Mouse (Mus musculus) T-helper 1 cell (primary cell): ENCODE results near the gene Gm16181.

ENCODE experiments used
- in situ Hi-C: fragments of 300-600 bp; cut with MboI, MseI; formaldehyde crosslinking; loops from one replicate; pipeline ENCODE4 v1.15.1; 2025; ENCODE audit warnings: high pct_unique_total_duplicates

Gene Gm16181

DNA sequence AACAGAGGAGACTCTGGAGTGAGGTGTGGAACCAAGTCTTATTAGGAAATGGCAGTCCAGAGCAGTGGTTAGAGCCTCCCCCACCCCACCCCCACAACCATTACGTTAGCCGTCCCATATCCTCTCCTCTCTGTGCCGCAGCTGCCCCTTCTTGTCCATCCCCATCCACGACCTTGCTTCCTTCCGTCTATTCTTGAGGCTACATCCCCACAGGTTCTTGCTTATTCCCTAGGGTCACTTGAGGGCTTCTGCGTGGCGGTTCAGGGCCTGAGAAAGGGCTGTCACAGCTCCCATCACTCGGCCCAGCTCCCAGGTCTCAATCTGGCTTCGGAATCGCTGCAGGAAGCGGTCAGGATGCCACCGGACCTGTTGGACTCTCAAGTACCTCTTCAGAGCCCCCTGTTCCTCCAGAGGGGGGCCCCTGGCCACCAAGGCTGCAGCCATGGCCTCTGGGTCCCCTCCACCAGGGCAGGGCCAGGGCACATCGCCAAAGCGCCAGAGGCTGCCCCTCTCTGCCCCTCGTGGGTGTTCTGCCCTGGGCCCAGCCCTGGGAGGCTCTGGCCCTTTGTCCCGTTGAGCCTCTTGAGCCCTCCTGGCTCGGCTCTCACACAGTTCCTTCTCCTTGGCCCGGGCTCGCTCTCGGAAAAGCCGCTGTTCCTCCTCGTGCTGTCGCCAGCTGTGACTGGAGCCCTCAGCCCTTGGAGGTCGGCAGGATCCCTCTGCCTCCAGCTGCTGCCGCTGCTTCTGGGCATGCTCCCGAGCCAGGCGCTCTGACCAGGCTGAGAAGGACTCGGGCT lies at the start of gene Gm16181:
Gene Gm16181 (plus strand): TSS at position 679 of the 797 bp plus-strand sequence.
- in situ Hi-C loops, result no loop called here

DNA sequence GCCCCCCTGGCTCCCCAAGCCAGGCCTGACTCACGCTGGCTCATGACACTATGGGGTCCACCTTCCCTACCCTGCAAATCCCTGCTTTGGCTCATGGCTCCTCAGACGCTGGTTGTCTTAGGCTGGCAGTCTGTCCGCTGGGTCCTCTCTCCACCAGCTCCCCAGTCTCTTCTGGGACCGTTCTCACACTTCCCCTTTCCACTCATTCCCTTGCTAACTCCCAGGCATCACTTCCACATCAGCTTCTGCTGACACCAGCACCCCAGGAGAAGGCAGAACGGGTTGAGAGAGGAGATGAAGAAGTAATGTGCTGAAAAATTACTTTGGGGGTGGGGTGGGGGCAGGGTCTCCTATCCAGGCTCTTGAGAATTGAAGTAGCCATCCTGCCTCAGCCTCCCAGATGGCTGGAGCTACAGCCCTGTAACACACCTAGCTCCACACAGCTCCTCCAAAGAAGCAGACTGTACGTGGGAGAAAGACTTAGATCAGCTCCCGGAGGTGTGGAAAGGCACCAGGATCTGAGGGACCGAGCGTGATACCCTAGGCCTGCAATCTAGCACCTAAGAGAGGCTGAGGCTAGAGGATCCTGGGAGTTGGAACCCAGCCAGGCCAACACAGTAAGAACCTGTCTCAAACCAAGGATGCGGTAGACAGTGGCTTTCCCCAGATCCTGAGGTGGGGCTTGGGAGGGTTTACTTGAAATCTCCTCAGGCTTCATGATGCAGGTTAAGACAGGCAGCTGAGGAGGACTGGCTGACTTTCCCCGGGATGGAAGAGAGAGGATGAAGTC lies 48.0 kb upstream of the Gm16181 start:
- in situ Hi-C loops, result loop anchor here (5.0 kb wide), 1 partner anchor 60 kb away; the partner anchor contains the start of gene Atp6v1g2

DNA sequence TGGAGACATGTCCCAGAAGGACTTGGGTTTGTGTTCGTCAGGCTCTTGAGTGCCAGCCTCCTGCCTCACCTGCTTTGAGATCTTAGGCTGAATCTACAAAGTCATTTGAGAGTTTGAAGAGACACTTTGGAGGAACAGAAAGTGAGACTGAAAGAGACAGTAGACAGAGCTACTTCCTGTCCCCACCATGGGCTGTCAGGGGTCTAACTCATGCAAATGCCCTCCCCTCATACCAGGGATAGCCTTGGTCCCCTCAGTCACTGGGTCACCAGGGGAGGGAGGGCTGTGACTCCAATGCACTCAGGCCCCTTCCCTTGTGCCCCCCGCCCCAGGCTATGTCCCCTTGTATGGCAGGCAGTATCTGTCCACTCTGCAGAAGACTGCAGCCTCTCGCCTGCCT lies 47.3 kb upstream of the Gm16181 start:
- in situ Hi-C loops, result loop anchor here (5.0 kb wide), 1 partner anchor 59 kb away; the partner anchor contains the start of gene Atp6v1g2

DNA sequence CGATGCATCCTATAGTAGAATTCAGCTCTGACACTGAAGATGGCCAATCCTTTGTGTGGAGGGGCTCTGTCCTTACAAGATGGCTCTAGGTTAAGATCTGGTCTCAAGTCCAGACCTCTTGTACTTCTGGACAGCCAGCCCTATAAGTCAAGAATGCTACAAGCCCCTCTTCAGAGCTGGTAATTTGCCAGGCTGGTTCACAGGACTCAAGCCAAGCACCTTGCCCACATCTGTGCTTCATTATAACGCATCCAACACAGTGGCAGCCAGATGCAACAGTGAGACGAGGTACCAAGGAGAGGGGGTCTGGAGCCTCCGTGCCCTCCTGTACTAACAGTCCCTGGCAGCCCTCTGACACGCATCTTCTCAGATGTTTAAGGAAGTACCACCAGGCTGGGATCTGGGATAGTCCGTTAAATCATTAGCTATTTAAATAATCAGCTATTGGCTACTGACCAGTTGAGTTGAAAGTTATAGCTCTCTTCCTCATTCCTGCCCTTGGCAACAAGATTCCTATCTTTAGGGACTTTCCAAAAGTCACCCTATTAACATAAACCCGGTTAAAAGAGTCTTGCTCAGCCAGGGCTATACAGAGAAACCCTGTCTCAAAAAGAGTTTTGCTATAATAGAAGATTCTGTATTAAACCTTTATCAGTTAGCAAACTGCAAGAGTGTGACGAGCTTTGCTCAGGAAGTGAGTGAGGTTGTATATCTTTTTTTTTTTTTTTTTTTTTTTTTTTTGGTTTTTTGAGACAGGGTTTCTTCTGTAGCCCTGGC lies 46.2 kb upstream of the Gm16181 start:
- in situ Hi-C loops, result loop anchor here (5.0 kb wide), 1 partner anchor 58 kb away; the partner anchor contains the start of gene Atp6v1g2

DNA sequence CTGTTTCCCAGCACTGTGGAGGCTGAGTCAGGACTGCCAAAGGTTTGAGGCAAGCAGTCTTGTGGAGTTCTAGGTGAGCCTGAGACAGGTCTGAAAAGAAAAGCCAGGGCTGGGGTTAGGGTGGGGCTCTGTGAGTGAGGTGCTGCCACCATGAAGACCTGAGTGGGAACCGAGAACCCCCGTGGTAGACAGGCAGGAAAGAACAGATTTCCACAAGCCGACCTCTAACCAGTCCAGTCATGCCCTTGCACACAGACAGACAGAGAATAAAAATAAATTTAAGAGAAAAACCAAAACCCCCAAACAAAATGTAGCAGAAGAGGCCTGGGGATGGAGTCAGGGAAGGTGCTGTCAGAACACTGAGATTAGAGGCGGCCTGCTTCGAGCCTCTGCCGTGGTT lies 45.3 kb upstream of the Gm16181 start:
- in situ Hi-C loops, result no loop called here

DNA sequence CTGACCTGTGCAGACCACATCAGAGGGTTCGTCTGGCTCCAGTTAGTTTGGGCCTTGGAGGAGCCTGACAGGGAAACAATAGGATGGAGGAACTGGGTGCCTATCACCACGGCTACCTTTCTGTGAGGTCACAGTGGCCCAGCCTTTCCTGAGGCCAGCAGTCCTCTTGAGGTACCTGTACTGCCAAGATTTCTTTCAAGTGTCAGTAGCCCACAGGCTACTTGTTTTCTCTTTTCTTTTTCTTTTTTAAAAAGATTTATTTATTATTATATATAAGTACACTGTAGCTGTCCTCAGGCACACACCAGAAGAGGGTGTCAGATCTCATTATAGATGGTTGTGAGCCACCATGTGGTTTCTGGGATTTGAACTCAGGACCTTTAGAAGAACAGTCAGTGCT lies 44.7 kb upstream of the Gm16181 start, which contains the start of gene Aif1:
Gene Aif1 (minus strand): TSS at position 101 of the 400 bp plus-strand sequence.
- in situ Hi-C loops, result no loop called here

DNA sequence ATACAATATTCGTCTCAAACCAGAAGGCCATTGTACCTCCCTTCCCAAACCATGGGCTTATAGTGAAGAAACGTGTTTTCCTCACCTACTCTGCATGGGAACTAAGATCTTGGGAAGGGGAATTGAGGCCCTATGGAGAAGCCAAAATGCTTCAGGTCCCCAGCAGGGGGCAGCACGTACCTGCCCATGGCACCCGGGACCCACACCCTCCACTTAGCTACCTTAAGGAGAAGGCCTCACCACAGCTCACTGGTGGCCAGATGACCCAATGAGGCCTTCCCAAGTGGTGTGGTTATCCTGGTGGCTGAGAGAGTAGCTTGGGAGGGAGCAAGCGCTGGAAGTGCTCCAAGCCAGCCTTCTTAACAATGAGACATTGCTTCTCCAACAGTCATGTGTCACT lies 42.1 kb upstream of the Gm16181 start:
- in situ Hi-C loops, result no loop called here

DNA sequence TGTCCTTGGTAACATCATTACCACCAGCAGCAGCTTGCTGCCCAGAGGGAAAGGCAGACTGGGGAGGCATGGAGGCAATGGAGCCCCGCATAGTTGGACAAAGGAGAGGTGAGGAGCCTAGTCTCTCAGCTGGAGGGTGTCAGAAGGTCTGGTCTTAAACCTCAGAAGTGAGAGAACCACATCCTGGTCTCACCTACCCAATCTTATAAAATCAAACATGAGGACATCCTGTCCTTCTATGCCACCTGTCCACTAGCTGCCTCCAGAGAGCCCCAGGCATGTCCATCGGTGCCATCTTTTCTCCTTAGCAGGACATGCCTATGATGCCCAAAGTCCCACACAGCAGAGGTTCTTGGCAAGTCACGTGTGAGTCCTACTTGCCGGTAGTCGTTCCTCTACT lies 40.5 kb upstream of the Gm16181 start:
- in situ Hi-C loops, result no loop called here

DNA sequence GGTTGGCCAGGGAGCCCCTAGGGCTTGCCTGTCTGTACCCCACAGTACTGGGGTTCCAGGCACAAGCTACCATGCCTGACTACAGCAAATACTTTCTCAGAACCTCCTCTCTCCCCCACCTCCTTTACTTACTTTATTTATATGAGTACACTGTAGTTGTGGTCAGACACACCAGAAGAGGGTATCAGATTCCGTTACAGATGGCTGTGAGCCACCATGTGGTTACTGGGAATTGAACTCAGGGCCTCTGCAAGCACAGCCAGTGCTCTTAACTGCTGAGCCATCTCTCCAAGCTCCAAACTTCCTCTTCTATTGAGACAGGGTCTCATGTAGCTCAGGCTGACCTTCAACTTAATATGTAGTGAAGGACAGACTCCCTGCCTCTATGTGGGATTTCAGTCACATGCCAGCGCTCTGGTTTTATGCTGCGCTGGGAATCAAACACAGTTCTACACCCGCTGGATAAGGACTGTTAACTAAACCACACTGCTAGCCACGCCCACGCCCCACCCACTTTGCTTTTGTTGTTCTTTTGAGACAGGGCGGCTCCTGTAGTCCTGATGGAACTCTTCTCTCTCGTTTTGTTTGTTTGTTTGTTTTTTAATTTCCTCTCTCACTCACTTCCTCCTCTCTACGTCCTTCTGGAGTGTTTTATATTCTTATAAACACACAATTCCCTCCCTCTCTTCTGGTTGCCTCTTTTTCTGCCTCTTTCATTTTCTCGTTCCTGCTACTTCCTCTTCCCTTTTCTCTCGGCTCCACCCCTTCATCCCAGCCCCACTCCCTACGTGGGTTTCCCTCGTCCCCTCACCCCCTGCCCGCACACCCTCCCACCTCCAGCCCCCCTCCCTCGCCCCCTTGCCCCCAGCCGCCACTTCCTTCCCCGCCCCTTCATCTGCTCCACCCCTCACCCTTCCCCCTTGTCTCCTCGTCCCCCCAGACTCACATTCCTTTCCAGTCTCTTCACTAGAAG lies 34.7 kb upstream of the Gm16181 start:
- in situ Hi-C loops, result no loop called here

DNA sequence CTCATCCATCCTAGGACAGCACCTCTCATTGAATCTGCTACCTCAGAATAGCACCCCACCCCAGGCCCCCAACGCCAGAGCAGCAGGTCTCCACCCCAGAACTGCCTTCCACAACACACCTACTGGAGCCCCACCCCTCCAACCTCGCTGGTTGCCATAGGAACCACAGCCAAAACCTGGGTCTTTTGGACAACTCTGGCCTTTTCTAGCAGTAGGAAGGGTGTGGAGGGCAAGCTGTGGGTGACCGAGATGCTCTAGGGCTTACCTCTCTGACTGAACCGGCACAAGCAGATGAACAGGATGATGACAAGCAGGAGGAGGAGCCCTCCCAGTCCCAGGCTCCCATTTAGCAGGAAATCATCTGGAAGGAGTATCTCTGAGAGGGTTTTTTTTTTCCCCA lies 34.0 kb upstream of the Gm16181 start:
- in situ Hi-C loops, result no loop called here

DNA sequence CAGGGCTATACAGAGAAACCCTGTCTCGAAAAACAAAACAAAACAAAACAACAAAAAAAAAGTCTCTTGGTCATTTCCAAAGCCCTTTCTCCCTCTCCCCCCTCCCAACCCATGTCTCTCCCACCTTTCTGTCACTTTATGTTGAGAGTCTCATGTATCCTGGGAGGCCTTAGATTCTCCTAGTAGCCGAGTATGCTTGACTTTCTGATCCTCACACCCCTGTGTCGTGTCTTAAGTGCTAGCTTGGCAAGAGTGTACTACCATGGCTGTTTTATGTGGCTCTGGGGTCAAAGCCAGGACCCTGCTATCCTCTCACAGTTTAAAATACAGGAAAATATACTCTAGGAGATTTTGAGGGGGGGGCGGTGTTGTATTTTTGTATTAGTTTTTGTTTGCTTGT lies 33.3 kb upstream of the Gm16181 start:
- in situ Hi-C loops, result no loop called here

DNA sequence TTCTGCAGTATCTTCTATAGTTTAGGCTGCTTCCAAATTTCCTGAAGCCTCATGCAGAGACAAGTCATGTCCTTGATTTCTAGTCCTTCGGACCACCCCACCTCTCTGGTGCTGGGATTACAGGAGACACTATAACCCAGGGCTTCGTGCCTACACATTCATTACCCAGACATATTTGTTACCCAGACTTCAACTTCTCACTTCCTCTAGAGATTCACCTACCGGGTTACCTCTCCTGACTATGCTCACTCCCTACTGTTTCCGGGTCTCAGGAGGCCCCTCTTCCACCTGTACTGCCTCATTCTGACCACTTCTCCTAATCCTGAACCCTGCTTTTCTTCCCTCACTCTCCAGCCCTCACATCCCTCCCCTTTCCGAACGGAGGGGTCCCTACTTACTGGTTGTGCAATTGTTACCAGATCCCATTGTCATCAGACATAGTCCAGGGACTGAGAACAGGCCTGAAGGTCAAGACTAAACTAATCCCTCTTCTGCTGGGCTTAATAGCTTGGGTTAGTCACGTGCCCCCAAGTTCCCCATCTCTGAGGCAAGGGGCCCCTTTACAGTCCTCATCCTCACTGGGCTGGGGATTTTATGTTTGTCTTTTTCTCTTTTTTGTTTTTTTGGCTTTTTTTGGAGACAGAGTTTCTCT lies 32.5 kb upstream of the Gm16181 start, which contains the start of gene Lst1:
Gene Lst1 (minus strand): TSS at position 481 of the 652 bp plus-strand sequence.
- in situ Hi-C loops, result no loop called here

DNA sequence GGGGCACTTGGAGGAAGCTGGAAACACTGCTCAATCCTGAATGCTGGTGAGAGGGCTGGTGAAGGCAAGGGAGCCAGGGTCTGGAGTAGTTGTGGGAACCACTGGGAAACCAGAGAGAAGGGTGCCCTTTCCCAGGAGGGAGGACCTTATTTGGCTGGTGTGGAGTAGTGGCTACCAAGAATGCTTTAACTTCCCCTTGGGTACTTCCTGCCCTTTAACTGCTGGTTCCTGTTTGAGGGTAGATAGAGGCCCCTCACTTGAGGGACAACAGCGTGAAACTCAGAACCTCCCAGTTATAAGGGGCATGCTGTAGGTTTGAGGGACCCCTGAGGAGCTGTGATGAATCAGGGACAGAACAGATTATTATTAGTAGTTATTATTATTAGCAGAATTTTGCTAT lies 31.4 kb upstream of the Gm16181 start:
- in situ Hi-C loops, result no loop called here

DNA sequence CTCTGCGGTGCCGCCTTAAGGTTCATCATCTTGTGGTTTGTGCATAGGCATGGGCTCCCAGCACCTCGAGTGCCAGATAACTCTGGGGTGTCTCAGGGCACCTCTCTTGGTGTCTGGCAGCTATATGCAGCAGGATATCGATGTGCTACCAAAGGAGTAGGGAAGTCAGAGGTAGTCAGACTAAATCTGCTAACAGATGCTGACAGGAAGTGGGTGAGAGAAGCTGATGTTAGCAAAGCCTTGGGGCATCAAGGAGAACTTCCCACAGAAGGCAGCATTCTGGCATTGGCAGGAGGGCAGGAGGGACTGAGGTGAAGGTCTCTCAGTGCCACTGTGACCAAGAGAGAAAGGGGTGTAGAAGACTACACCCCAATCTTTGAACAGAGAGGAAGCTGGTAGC lies 30.5 kb upstream of the Gm16181 start:
- in situ Hi-C loops, result no loop called here

DNA sequence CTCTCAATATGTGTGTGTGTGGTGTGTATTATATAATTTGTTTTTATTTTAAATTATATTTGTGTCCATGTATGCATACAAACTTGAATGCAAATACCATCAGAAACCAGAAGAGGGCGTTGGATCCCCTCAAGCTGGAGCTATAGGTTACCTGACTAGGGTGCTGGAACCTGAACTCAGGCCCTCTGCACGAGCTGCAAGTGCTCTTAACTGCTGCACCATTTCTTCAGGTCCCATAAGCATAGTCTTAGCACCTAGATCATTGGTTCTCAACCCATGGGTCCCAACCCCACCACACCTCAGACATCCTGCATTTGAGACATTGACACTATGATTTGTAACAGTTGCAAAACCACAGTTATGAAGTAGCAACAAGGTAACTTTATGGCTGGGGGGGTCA lies 28.9 kb upstream of the Gm16181 start:
- in situ Hi-C loops, result no loop called here

DNA sequence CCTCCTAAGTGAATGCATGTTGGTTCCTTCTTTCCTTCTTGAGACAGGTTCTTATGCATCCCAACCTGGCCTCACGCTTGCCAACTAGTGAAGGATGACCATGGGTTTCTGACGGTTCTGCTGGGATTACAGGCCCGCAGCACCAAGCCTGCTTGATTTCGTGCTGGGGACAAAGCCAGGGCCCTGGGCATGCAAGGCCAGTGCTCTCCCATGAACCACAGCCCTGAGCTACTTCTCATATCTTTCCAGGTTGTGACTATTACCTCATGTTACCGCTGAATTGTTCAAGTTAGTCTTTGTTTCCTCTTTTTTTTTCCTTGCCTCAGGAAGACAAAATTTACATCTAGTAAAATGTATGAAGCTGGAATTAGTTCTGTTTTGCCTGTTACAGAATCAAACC lies 27.7 kb upstream of the Gm16181 start:
- in situ Hi-C loops, result no loop called here

DNA sequence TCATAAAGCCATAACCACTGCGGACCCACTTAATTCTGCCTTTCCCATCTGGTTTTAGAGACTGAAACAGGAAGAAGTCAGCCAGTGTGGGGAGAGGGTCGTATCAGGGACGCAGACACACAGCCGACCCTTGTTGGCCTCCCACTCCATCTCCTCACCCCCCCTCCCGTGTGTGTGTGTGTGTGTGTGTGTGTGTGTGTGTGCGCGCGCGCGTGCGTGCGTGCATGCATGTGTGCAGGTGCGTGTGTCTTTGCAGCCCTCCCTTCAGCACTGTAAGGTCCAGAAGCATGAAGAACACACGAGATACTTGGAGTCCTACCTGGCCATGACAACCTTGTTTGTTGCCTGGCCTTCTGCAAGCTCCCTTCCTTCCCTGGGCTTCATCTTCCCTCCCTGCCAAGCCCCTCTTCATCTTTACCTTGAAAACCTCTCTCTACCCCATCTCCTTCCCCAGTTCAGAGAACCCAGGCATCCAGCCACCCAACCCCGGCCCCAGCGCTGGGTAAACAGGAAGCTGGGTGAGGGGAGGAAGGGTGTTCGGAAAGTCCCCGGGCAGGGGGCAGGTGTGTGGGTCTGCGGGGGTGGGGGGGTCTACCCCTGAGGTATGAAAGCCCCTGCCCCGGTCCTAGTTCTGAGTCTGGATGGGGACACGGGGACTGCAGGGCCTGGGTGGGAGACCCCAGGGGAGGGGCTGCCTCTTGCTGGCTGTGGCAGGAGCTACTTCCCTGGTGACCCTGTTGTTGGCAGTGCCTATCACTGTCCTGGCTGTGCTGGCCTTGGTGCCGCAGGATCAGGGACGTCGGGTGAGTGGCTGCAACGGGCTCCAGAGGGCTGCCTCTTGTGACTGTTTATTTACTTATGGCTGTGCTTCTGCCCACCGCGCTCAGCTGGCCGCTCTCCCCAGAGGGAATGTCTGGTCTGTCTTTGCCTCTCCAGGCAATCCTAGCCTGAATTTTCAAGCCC lies 26.5 kb upstream of the Gm16181 start, which contains the start of gene Ltb:
Gene Ltb (plus strand): TSS at position 559 of the 963 bp plus-strand sequence.
- in situ Hi-C loops, result no loop called here

DNA sequence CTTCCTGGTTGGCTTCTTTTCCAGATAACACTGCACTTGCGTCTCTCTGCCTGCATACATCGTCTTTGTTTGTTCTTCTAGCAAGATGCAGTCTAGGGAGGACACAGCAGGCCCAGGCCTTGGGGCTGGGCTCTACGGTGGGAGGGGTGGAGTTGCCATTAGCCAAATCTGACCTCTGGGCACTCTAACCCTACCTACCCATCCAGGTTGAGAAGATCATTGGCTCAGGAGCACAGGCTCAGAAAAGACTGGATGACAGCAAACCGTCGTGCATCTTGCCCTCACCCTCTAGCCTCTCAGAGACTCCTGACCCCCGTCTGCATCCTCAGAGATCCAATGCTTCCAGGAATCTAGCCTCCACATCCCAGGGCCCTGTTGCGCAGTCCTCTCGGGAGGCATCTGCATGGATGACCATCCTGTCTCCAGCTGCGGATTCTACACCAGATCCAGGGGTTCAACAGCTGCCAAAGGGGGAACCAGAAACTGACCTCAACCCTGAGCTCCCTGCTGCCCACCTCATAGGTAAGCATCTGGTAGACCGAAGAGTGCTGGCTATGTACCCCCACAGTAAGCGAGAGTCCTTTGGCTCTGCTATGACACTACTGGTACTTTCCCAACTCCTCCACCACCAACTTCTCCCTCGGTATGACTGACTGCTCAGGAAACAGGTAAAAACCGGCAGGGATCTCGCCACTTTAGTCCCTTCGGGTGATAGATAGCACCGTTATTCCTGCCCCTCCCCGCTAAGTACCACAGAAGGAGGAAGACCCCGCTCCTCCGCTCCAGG lies 25.6 kb upstream of the Gm16181 start:
- in situ Hi-C loops, result no loop called here
